Mouse (Mus musculus) kidney, adult 2 months (tissue): ENCODE measurements around the gene Scap.

Experiments used
- CTCF ChIP-seq: fragments of 200-500 bp; conservative IDR thresholded peaks from 2 replicates; pipeline ENCODE4 v1.5.1; 2011; ENCODE audit warnings: low read depth, mild to moderate bottlenecking, control low read depth, low read length, moderate library complexity, mixed read lengths; ENCODE audit not compliant: insufficient read depth, insufficient read length
- POLR2A ChIP-seq: fragments of 200-500 bp; IDR thresholded peaks from one replicate; pipeline ENCODE4 v1.6.1; 2011; ENCODE audit warnings: low read depth, low read length, control low read depth

DNA sequence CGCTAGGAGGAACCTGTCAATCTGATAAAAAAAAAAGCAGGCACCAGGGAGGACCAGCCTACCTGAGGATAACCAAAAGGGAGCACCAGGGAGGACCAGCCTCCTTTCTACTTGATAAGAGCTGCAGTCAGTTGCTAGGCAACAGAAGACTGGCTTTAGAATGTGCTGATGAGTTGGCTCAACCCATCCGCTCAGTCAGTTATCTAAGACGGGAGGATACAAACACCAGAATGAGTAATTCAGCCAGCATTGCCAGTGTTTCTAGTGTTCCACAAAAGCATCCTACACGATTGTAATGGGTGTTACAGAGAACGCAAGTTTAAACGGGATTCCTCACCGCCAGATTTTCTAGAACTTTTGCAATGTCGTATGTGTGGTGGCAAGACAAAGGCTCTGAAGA is 98.2 kb downstream of the Scap start:
- TF ChIP-seq POLR2A (no peak), CTCF (no peak)
